Mouse (Mus musculus): ENCODE measurements at regions not wholly inside any gene's neighbourhood (a gene's known extent, or its start where the extent isn't known, plus 50 kb on each side); places are given as distances from the start of the nearest gene placed in this dataset.

DNA sequence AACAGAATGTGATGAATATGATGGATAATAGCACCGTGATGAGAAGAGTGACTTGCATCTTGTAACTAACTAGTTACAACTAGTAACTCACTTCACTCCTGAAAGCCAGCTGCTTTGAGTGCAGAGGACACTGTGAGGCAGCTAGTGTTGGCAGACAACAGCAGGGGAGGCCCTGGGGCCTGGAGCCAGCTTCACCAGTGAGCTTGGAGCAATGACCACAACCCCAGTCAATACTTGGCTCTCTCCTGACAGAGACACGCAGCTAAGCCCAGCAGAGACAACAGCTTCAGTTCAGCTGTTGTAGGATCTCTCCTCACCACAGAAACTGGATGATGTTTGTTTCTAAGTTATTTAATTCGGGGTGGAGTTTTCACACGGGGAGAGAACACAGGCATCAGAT lies 209.6 kb upstream of the N4bp1 start:
- TF ChIP-seq CTCF (IDR thresholded peaks at IDR 0.05; ENCODE audit: low read depth), result no peak
- no peak for TF ChIP-seq EP300 (IDR thresholded peaks at IDR 0.05; ENCODE audit: low read depth)
